Mouse (Mus musculus) 416B (cell line): ENCODE results near the gene Magi2.
"Not testable (repeated sequence)": the region's sequence is repeated elsewhere in the genome, so short reads cannot be mapped to it uniquely, and the experiment has no call there.

Experiments used
- DNase-seq: peaks from one replicate; pipeline ENCODE4 v3.0.0; 2011; ENCODE audit warnings: low read depth

Magi2 gene

DNA sequence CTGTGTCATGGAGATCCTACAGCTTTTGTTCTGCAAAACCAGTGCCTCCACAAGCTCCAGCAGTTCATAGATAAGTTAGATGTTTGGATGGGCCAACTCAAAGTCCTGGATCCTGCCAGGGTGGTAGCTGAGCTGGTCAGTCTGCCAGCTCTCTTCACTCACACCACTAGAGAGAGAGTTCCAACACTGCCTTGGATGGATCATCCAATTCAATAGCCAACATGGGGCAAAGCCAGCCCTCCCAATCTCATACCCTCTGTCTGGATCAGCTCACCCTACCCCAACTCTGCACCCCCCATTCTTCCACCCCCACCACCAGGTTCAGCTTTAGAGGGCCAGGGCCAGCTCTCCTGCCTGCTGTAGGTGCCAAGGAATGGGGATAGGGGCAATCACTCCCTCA is 235.7 kb downstream of the Magi2 start:
- no peak for DNase-seq

GRCm38 (mm10) chr5:19465383-19465782 is 238.5 kb downstream of the Magi2 start:
- no peak for DNase-seq

DNA sequence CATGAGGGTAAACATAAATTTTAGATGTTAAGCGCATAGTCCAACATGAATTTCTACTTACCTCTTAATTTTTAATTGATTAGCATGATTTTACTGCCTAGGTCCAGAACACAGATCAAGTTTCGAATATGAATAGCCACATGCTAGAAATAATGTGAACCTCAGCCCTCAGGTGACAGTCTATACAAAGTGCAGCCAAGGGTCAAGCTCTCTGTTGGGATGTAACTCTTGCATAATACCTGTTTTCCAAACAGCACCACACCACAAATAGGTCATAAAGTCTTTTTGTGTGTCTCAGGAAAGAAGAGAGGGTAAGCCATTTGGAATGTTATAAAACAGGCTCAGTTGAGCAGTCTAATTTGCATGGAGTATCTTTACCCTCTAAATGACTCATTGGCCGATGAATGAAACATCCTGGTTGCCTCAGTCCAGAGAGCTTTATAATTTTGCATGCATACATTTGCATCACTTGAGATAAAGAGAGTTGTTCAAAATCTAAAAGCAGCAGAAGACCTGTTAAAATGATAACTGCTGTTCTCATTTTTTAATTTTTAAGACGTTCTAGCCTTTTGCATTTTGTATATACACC is 246.1 kb downstream of the Magi2 start:
- no peak for DNase-seq

DNA sequence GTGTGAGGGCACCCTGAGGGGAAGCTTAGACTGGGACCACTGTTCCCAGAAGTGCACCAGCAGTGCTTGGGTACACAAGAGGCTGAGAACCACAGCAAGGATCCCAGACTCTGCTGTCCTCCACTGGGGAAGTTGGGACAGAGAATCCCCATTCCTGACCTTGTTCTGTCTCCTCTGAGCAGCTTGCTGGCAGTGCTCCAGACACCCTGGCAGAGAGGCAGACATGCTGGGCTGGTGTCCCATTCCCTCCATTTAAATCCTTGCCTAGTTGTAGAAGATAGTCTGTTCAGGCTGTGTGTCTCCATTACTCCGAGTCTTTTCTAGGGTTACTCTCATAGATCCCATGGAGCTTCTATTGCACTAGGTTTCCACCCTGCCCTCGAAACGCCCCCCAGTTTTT is 256.1 kb downstream of the Magi2 start:
- no peak for DNase-seq

- DNase-seq: no peak
Measured at GRCm38 (mm10) chr5:19487947-19488346, 261.1 kb downstream of the Magi2 start.

DNA sequence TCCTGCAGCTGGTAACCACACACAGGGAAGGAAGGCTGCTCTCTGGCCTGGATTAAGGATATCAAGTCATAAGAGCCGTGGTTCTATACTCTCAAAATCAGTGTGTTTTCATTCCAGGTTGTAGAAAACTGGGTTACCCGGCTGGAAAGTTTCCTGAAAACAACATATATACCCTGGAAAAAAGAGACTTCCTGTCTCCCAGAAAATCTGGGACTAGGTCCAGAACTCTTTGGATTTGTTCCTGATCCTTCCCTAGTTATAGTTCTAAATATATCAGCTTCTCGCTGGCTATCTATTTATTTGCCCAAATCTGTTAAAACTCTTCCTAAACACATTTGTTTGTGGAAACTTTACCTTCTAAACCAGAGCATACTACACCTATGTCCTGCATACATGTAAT is 274.2 kb downstream of the Magi2 start:
- no peak for DNase-seq

- peak; percentile 61 for DNase-seq
Measured at GRCm38 (mm10) chr5:19522168-19522567, 295.3 kb downstream of the Magi2 start.

GRCm38 (mm10) chr5:19539348-19539747 is 312.5 kb downstream of the Magi2 start:
- no peak for DNase-seq

DNA sequence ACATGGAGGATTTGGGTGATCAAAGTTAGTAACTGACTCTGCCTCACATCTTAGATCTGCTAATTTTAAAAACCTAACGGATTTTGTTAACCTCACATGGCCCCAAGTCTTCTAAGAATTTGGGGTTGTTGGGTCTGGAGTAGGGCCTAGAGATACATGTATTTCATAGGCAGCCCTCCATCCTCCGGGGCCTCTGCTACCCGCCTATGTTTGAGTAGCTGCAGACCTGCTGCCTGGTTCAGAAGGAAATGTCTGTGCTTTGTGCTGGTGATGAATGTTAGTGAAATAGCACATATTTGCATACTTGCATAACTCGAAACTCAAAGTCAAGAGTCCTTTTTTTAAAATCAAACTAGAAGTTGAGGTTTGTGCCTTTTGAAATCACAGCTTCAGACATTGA is 319.6 kb downstream of the Magi2 start:
- DNase-seq: no peak

DNA sequence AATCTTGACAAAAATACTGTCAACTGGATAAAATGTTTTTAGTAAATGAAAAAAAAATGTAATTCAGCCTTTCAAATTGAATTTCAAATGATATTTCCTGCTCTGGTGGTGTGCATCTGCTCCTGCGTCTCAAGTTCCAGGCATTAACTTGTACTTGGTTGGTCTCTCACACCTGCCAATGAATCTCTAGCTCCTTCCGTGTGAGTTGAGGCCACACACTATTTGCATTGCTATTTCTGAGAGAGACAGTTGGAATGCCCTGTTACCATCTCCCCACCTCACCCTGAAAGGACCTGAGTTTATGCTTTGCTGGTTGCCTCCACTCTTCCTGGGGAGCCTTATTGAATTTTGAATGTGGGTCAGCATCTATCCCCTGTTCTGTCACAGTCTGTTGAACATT is 320.1 kb downstream of the Magi2 start:
- DNase-seq: no peak

DNA sequence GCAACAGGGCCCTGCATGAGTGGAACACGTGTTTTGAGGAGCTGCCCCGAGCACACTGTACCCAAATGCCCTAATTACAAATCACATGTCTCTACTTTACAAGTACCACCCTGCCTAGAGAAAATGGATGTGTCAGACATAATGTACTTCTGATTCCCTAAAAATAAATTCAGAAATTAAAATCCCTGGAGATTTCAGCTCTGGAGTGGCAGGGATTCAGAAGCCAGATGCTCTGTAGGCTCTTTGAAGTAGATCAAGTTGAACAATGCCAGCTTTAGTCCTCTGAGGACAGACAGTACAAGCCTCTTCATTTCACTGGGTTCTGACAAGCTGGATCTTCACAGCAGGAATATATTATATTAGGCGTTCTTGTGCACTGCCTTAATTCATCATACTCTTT is 326.7 kb downstream of the Magi2 start:
- no peak for DNase-seq

DNA sequence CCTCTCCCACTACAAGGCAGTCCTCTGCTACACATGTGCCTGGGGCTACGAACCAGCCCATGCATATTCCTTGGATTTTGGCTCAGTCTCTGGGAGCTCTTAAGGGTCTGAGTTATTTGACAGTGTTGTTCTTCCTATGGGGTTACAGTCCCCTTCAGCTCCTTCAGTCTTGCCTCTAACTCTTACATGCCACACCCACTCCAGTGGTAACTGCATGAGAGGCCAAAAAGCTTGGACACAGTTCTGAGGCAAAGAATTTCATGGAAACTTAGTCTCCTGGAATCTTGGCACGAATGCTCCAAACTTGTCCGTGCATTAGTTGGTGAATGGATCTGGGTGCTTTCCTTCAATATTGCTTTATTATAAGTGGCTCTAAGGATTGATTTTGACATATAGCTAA is 338.8 kb downstream of the Magi2 start:
- no peak for DNase-seq

DNA sequence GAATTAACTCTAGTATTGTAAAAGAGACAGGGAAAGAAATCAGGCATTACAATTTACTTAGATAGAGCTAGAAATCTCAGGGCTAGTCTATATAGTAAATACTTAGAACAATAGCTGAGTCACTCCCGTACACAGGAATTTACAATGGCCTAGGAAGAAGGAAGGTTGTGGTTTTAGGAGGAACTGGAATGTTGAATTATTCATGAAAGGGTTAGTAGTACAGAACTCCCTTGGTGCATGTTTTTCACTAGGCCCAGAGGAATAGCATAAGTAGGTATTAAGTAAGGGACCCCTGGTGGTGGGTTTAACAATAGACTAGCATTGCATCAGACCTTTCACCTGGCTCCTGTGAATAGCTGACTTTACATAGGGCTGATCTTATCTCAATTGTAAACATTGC is 339.3 kb downstream of the Magi2 start:
- DNase-seq: not testable (repeated sequence)

DNA sequence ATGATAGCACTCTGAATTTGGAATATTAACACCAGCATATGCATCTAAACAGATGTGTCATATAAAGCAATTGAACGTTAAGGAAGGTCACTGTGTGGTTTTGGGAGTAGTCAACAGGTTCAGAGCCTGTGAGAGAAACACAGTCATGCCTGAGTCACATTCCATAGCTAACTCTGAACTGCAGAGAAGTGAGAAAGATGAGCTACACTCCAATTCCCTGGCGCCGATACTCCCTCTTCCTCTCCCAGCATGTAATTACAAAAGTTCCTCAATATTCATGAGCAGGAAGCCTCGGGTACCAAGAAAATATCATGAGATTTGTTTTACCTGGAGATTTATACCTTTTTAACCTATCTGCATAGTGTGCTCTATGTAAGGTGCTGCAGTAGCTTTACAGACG is 380.9 kb downstream of the Magi2 start:
- DNase-seq: no peak

GRCm38 (mm10) chr5:19611788-19612187 is 385.0 kb downstream of the Magi2 start:
- no peak for DNase-seq

DNA sequence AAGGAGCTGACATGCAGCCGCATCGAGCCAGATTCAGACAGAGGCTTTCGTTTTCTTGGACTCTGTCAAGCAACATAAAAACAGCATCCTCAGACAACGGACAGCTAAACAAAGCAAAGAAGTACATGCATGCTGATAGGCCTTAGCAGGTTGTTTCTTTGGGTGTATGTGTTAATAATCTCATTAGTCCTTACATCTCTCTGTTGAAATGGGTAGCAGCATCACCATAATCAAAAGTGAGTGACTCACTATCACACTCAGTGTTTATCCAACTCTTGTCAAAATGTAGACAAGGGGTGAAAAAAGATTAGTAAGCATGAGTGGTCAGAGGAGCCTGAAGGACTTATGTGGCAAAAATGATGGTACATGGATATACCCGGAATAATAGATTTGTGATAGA is 394.8 kb downstream of the Magi2 start:
- DNase-seq: no peak

- no peak for DNase-seq
Measured at GRCm38 (mm10) chr5:19633976-19634375, 407.1 kb downstream of the Magi2 start.

DNA sequence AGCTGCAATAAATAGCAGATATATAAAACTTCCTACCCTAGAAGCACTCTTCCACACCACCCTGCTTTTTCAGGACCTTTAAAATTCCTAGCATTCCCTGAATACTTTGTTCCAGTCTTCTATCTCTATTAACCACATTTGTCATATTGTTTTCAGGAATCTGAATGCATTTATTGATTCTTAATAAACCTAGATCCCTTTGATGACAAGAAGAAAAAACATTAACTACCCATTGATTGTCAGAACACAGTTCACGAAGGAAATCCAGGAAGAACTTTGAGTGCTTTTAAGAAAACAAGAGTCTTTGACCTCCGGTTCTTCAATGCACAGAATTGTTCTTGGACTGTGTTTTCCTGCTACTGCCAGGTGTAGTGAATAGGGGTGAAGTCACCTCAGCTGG is 411.0 kb downstream of the Magi2 start:
- no peak for DNase-seq

DNA sequence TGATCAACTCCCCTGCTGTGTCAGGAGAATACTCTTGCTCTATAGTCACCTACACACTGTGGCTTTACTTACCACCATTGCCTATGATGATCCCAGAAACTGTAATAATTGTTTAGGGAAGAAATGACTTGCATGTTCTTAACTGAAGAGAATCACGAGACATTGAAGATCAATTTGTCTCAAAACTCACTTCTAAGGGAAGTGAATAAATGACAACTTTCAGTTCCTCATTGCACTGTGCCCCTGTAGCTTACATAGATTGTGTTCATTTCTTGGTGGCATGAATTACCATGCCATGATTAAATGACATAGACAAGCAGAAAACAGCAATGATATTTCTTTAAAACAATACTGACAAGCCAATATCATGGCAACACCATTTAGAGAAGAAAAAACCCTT is 429.1 kb downstream of the Magi2 start:
- DNase-seq: no peak

GRCm38 (mm10) chr5:19666416-19666815 is 439.6 kb downstream of the Magi2 start:
- no peak for DNase-seq

DNA sequence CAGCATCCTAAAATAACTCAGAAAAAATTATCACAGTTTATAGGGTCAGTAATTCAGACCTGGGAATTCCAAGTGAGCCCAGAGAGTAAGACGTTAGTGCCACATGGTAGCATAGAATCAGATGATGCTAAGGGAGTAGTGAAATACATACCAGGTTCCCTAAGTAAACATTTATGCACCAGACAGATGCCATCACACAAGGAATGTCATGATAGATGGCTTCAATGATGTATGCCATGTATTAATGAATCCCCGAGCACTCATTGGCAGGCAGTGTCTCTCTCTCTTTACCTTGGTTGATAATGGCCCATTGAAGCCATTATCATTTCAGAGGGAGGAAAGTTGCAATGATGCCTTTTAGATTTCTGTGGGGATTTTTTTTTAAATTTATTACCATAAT is 490.5 kb downstream of the Magi2 start:
- DNase-seq: no peak

- DNase-seq: no peak
Measured at GRCm38 (mm10) chr5:19726277-19726676, 499.4 kb downstream of the Magi2 start.

DNA sequence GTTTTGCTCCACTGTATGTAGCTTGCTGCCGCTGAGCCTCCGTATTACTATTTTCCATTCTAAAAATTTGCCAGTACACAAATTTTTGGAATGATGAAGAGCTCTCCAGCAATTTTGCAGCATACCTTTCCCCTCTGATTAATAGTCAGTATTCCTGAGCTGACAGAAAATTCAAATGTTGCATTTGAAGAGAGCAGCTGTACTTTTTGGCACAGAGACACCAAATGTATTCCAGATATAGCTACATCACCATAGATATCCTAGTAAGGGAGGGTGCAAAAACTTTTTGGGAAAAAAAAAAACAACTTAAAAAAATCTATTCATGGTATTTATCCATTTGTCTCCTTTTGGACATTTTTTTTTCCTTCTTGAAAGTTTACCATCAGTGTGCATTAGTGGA is 518.5 kb downstream of the Magi2 start:
- no peak for DNase-seq

DNA sequence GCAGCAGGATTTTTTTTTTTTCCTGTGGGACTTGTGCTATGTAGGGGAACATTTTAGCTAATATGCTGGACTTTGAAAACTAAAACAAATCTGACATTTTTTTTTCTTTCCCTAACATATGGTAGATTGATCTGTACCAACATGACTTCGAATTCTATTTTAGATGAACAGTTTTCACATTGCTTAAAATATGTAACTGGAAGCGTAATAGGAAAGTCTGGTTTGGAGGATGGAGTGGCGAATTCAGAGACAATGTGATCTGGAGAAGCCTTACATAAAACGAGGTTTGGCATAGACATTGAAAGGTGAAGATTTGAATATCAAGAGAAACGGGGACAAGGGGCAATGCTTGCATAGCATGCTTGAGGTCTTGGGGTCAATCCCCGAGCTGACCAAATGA is 519.1 kb downstream of the Magi2 start:
- DNase-seq: no peak
